Mouse (Mus musculus): ENCODE results near the gene Ghrh.

Gene Ghrh

GRCm38 (mm10) chr2:157322029-157322766, 25.1 kb downstream of the Ghrh start:
- no peak for TF ChIP-seq GATA4 (IDR thresholded peaks at IDR 0.05; ENCODE audit: insufficient replicate concordance, low read length)

GRCm38 (mm10) chr2:157320886-157321285, 26.4 kb downstream of the Ghrh start:
- TF ChIP-seq GATA4 (IDR thresholded peaks at IDR 0.05; ENCODE audit: insufficient replicate concordance, low read length), result no peak

DNA sequence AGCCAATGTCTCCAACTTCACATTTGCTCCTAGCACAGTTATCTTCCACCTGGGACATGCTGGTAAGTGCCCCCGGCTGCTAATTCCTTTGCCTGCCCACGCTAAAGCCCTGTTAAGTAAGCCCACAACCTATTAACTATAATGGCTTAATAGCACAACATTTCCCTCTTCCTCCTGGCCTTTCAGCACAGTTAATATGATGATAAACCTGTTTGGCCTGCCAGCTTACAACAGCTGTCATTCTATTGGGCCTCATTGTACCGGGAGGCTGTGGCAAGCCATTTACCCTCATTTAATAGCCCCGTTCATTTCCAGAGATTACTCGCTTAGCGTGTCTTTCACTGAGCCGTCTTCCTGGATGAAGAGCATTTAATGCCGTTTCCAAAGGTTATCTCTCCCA, 27.2 kb downstream of the Ghrh start:
- no peak for TF ChIP-seq GATA4 (IDR thresholded peaks at IDR 0.05; ENCODE audit: insufficient replicate concordance, low read length)

DNA sequence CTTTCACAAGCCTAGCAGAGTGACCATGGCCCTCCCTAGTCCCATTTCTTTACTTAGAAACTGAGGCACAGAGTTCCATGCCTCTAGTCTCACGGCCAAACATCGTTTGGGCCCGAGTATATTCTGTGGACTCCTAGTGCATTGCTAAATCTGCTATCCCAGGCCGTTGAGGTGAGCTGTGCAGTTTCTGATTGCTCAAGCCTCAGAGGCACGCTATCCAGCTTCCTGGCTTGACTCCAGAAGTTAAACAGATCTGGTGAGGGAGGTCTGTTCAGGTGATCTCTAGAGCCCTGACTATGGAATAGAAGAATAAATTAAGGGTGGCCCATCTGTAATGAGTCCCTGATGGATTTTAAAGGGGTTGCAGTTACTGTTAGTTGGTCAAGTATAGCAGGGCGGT, 30.1 kb downstream of the Ghrh start:
- no peak for TF ChIP-seq GATA4 (IDR thresholded peaks at IDR 0.05; ENCODE audit: insufficient replicate concordance, low read length)

DNA sequence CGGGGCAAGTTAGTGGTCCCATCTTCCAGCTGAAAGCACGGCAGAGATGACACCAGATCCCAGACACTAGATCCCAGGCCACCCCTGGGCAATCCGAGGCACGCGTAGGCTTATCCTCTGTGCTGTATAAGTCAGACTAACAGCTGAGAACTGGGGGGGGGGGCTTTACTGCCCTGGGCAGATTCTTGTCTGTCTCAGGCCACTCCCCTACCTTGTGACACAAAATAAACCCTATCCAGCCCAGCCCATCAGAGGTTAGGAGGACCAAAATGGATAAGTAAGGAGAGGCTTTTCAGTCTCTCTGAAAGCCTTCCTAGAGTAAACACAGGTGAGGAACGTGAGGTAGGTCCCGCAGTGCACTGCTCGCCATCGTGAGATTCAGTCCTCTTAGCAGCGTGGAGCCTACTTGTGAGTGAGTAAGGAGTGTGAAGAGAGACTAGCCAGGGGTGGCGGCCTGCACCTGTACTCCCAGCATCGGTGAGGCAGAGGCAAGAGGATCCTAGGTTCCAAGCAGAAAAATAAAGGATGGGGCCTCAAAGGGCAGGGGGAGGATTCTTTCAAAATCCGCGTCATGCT, 30.9 kb downstream of the Ghrh start:
- no peak for TF ChIP-seq GATA4 (IDR thresholded peaks at IDR 0.05; ENCODE audit: insufficient replicate concordance, low read length)

- no peak for TF ChIP-seq GATA4 (IDR thresholded peaks at IDR 0.05; ENCODE audit: insufficient replicate concordance, low read length)
Measured at GRCm38 (mm10) chr2:157315486-157315885, 31.8 kb downstream of the Ghrh start.

DNA sequence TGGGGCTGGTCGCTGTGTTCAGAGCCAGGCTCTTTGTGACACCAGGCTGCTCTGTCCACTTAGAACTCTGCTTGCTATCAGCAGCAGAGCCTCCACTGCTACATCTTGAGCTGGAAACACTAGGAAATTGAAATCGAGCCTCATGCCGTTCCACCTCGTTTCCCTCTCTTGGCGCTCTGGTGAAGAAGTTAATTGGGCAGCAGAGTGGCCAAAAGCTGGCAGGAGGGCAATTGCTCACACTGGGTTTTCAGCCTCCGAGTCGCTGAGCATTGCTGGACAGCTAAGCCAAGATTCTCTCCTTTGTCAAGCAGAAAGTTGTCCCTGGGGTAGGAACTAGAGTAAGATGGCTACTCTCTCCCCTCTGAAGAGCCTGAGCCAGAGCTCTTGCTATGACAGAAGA, 33.0 kb downstream of the Ghrh start:
- no peak for TF ChIP-seq GATA4 (IDR thresholded peaks at IDR 0.05; ENCODE audit: insufficient replicate concordance, low read length)

DNA sequence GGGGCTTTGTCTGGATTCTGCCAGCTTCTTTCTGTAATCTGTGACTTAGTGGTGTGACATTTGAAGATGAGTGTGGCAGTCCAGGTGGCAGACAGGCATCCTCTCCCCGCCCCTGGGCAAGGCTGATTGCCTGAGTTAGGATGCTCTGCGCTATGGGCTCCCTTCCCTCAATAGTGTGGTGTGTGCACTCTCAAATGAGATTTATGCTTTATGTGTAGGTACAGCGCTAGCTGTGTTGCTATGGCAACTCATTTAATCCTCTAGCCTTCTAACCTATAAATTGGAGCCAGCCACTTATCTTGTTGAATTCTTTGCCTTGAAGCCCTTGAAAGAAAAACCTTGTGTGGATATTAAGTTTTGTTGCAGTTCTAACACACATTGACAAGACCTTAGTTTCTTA, 33.6 kb downstream of the Ghrh start:
- no peak for TF ChIP-seq GATA4 (IDR thresholded peaks at IDR 0.05; ENCODE audit: insufficient replicate concordance, low read length)

- no peak for TF ChIP-seq GATA4 (IDR thresholded peaks at IDR 0.05; ENCODE audit: insufficient replicate concordance, low read length)
Measured at GRCm38 (mm10) chr2:157310963-157311637, 36.2 kb downstream of the Ghrh start.

- TF ChIP-seq GATA4 (IDR thresholded peaks at IDR 0.05; ENCODE audit: insufficient replicate concordance, low read length), result no peak
Measured at GRCm38 (mm10) chr2:157309611-157310010, 37.7 kb downstream of the Ghrh start.

DNA sequence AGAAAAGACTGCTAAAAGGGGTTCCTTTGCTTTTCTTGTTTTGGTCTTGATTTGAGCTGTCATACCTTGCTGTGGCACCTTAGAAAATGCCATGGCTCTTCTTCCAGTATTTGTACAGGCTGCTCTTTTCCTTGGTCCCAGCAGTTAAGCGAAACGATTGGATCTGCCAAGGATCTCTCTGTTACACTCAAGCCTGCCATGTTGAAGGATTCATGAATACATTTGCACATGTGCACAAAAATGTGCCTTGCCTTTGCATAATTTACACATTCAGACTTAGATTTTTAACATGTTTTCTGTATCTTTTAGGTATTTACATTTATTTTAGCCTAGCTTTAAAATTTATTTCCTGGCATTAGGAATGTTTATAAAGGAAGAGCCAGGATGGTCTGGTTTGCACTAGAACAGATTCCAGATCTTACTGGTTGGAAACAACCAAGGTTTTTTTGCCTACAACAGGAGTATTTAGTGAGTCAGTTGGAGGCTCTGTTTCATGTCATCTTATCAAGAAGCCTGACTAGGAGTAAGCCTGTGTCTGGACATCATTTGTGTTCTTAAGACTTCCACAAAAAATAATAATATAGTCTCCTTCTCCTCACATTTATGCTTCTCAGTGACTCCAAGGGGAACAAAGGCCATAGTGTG, 38.9 kb downstream of the Ghrh start:
- TF ChIP-seq GATA4 (IDR thresholded peaks at IDR 0.05; ENCODE audit: insufficient replicate concordance, low read length), result no peak

DNA sequence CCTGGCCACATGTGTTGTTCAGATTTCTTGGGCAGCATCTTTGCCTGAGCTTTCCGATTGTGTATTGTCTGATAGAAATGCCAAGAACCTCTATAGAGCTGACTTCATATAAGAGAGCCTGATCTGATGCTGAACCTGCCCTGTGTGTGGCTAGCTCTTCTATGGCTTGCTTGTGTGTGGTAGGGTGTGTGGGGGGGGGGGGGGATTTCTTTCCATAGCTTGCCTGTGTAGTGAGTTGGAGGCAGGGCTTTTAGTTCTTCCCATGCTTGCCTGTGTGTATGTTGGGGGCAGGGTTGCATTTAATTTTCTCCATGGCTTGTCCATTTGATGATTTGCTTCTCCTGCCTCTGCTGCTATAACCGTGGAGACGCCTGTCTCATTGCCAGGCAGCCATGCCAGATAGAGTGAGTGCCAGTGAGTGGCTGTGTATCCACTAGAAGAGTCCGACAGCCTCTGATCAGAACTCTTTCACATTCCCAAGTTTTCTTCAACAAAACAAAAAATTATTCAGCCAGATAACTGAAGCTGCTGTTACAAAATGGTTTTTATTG, 39.5 kb downstream of the Ghrh start:
- no peak for TF ChIP-seq GATA4 (IDR thresholded peaks at IDR 0.05; ENCODE audit: insufficient replicate concordance, low read length)

- no peak for TF ChIP-seq GATA4 (IDR thresholded peaks at IDR 0.05; ENCODE audit: insufficient replicate concordance, low read length)
Measured at GRCm38 (mm10) chr2:157306091-157307032, 40.9 kb downstream of the Ghrh start.

- TF ChIP-seq GATA4 (IDR thresholded peaks at IDR 0.05; ENCODE audit: insufficient replicate concordance, low read length), result no peak
Measured at GRCm38 (mm10) chr2:157303096-157303495, 44.2 kb downstream of the Ghrh start.
